Mouse (Mus musculus) frontal cortex, postnatal 25 days (tissue): ENCODE data around the gene Rnf220.

Experiments
- DNase-seq, 2 experiments: peaks; one replicate each; pipeline ENCODE4 v3.0.0; 2022; ENCODE audit warnings: low spot score in 2 of 2

The Rnf220 gene

GRCm38 (mm10) chr4:117379803-117380557, 116.9 kb downstream of the Rnf220 start:
- DNase-seq: no peak

GRCm38 (mm10) chr4:117374078-117374540, 122.7 kb downstream of the Rnf220 start:
- no peak for DNase-seq

GRCm38 (mm10) chr4:117373324-117374077, 123.4 kb downstream of the Rnf220 start:
- DNase-seq: no peak

- DNase-seq: no peak
These were observed 125.0 kb downstream of the Rnf220 start for GRCm38 (mm10) chr4:117371896-117372295.

- no peak for DNase-seq
These were observed 126.5 kb downstream of the Rnf220 start for GRCm38 (mm10) chr4:117370354-117370753.

GRCm38 (mm10) chr4:117369571-117369970, 127.3 kb downstream of the Rnf220 start:
- no peak for DNase-seq

GRCm38 (mm10) chr4:117367365-117367764, 129.5 kb downstream of the Rnf220 start:
- DNase-seq: no peak

GRCm38 (mm10) chr4:117362085-117362484, 134.8 kb downstream of the Rnf220 start:
- DNase-seq: no peak

GRCm38 (mm10) chr4:117361558-117361873, 135.3 kb downstream of the Rnf220 start:
- no peak for DNase-seq

GRCm38 (mm10) chr4:117360713-117361557, 135.9 kb downstream of the Rnf220 start:
- no peak for DNase-seq

GRCm38 (mm10) chr4:117359803-117360382, 137.0 kb downstream of the Rnf220 start:
- no peak for DNase-seq

- DNase-seq: no peak
These were observed 138.9 kb downstream of the Rnf220 start for GRCm38 (mm10) chr4:117357917-117358316.

GRCm38 (mm10) chr4:117357104-117357503, 139.7 kb downstream of the Rnf220 start:
- no peak for DNase-seq

GRCm38 (mm10) chr4:117356223-117356622, 140.6 kb downstream of the Rnf220 start:
- DNase-seq: no peak

GRCm38 (mm10) chr4:117354651-117355050, 142.2 kb downstream of the Rnf220 start:
- DNase-seq: no peak

- DNase-seq: no peak
These were observed 143.9 kb downstream of the Rnf220 start for GRCm38 (mm10) chr4:117352957-117353356.

- no peak for DNase-seq
These were observed 144.8 kb downstream of the Rnf220 start for GRCm38 (mm10) chr4:117352071-117352470.

- DNase-seq: no peak
These were observed 146.6 kb downstream of the Rnf220 start for GRCm38 (mm10) chr4:117350139-117350693.

GRCm38 (mm10) chr4:117349327-117349726, 147.5 kb downstream of the Rnf220 start:
- DNase-seq: no peak

- DNase-seq: no peak
These were observed 150.8 kb downstream of the Rnf220 start for GRCm38 (mm10) chr4:117346025-117346424.

- DNase-seq: no peak
These were observed 153.5 kb downstream of the Rnf220 start for GRCm38 (mm10) chr4:117343385-117343784.
